Mouse (Mus musculus) layer of hippocampus, adult 9-10 months (tissue): ENCODE results near the gene Rnf10.

Source experiments
- DNase-seq: peaks from one replicate; pipeline ENCODE4 v3.0.0; 2022; ENCODE audit warnings: low spot score

Gene Rnf10

GRCm38 (mm10) chr5:115193669-115194625 is 78.8 kb downstream of the Rnf10 start, which contains the start of gene Cabp1:
Gene Cabp1 (minus strand): TSS chr5:115194381.
- DNase-seq: no peak

GRCm38 (mm10) chr5:115193226-115193625 is 79.5 kb downstream of the Rnf10 start:
- DNase-seq: no peak

GRCm38 (mm10) chr5:115192828-115193195 is 79.9 kb downstream of the Rnf10 start:
- DNase-seq: no peak

- DNase-seq: no peak
These were observed 80.5 kb downstream of the Rnf10 start for GRCm38 (mm10) chr5:115191880-115192827.
